Mouse (Mus musculus) testis, adult 2 months (tissue): Measurements from ENCODE around the gene Eno2.

Experiments used
- CTCF ChIP-seq: fragments of 200-500 bp; IDR thresholded peaks from 2 replicates; pipeline ENCODE4 v1.5.1; 2012; ENCODE audit warnings: low read depth, mild to moderate bottlenecking, inconsistent platforms, low read length, moderate library complexity; ENCODE audit not compliant: control insufficient read depth, insufficient read depth, insufficient replicate concordance
- POLR2A ChIP-seq: fragments of 200-500 bp; IDR thresholded peaks from 2 replicates; pipeline ENCODE4 v1.6.1; 2012; ENCODE audit warnings: low read depth, mild to moderate bottlenecking, inconsistent platforms, low read length, moderate library complexity; ENCODE audit not compliant: control insufficient read depth

DNA sequence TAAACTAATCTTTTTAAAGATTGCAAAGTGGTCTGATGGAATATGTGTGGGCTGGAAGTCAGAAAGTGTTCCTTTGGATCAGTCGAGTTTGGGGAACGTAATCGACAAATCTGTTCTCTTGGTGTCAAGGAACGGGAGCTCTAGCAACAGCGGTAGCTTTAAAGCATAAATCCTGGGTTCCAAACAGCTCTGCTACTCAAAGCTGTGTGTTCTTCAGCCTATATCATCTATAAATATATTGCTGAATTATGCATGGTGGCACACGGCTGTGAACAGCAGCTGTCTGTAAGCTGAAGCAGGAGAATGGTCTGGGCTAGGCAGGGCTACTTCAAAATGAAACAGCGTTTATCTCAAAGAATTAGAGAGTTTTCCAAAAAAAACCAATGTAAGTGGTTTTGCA, 11.4 kb upstream of the Eno2 start:
- TF ChIP-seq POLR2A (no peak), CTCF (no peak)
